Mouse (Mus musculus): Measurements from ENCODE around the gene 4933430I17Rik.

GRCm38 (mm10) chr4:62484928-62485327, 40.2 kb upstream of the 4933430I17Rik start:
- no peak for TF ChIP-seq MYC (IDR thresholded peaks at IDR 0.05; ENCODE audit: low read depth, low read length)
- no peak for TF ChIP-seq CTCF (conservative IDR thresholded peaks at IDR 0.05 in 1 of 2, IDR thresholded peaks at IDR 0.05 in 1 of 2; ENCODE audit: low read depth in 2 of 2, low read length in 2 of 2)
- TF ChIP-seq POLR2A (IDR thresholded peaks at IDR 0.05; ENCODE audit: low read depth, low read length) = no peak
- no peak for TF ChIP-seq CHD2 (IDR thresholded peaks at IDR 0.05; ENCODE audit: low read length)
- no peak for TF ChIP-seq JUND (conservative IDR thresholded peaks at IDR 0.05; ENCODE audit: low read depth, low read length)
- TF ChIP-seq MEF2A (IDR thresholded peaks at IDR 0.05; ENCODE audit: borderline replicate concordance, low read depth, low read length) = no peak
- TF ChIP-seq KAT2A (IDR thresholded peaks at IDR 0.05; ENCODE audit: insufficient replicate concordance, low read length) = no peak
- no peak for TF ChIP-seq HCFC1 (IDR thresholded peaks at IDR 0.05; ENCODE audit: low read depth, low read length)
- TF ChIP-seq ZKSCAN1 (IDR thresholded peaks at IDR 0.05; ENCODE audit: borderline replicate concordance, low read depth, low read length) = no peak
- no peak for TF ChIP-seq POLR2AphosphoS2 (IDR thresholded peaks at IDR 0.05; ENCODE audit: low read depth, low read length)
- TF ChIP-seq GABPA (IDR thresholded peaks at IDR 0.05; ENCODE audit: insufficient replicate concordance, low read depth, low read length) = no peak
- no peak for TF ChIP-seq NELFE (IDR thresholded peaks at IDR 0.05; ENCODE audit: low read depth, low read length)
